Mouse (Mus musculus): Measurements from ENCODE around the gene Adprhl1. TPM values are rescaled to one million over a fixed set of nuclear protein-coding genes. Genes with fewer than 3 reads are reported as not detected.
A peak's percentile ranks its signal among the peaks of the same experiment; 100 is the strongest.

The Adprhl1 gene
- polyA plus RNA-seq, 1 experiment from 2014 or later, result not detected

GRCm38 (mm10) chr8:13199385-13200061 lies 54.4 kb downstream of the Adprhl1 start:
- Histone ChIP-seq H3K9ac (replicated peaks; ENCODE audit: low read length) (peak overlapping the region; percentile 75; the same call in 1 of the 2 replicates), H3K9me3 (ENCODE audit: control insufficient read depth, low read length) (no peaks in the 10 kb centered on the region)

GRCm38 (mm10) chr8:13197493-13197892 lies 56.5 kb downstream of the Adprhl1 start:
- no peak overlapping the region for H3K9ac ChIP-seq (replicated peaks; ENCODE audit: low read length)
- no peak overlapping the region for H3K4me3 ChIP-seq (replicated peaks; ENCODE audit: low read depth, low read length)
- peaks cover 7% of the 10 kb centered on the region for H3K4me1 ChIP-seq (ENCODE audit: control insufficient read depth, insufficient read depth, low read length)
- no peak overlapping the region for H3K27ac ChIP-seq (replicated peaks; ENCODE audit: low read depth, low read length)
- ATAC-seq (ENCODE audit: low FRiP score, low TSS enrichment) (no peak), DNase-seq (no peak)
- H3K4me2 ChIP-seq (ENCODE audit: low read length), result no peak overlapping the region
- 90% methylated on average over 5 of the region's 5 CpGs for WGBS
- H3K9me3 ChIP-seq (ENCODE audit: control insufficient read depth, low read length), result no peaks in the 10 kb centered on the region
- no peaks in the 10 kb centered on the region for H3K36me3 ChIP-seq (ENCODE audit: control insufficient read depth, insufficient read depth, low read length)
- peaks cover 16% of the 10 kb centered on the region for H3K27me3 ChIP-seq (ENCODE audit: control insufficient read depth, insufficient read depth, low read length)

More at GRCm38 (mm10) chr8:13199385-13200061, 54.4 kb downstream of the Adprhl1 start:
- Histone ChIP-seq H3K4me1 (ENCODE audit: control insufficient read depth, insufficient read depth, low read length) (peaks cover 7% of the 10 kb centered on the region), H3K27ac (replicated peaks; ENCODE audit: low read depth, low read length) (no peak overlapping the region), H3K4me3 (replicated peaks; ENCODE audit: low read depth, low read length) (peak overlapping the region; percentile 80), H3K4me2 (ENCODE audit: low read length) (peak overlapping the region; percentile 85), H3K27me3 (ENCODE audit: control insufficient read depth, insufficient read depth, low read length) (peaks cover 23% of the 10 kb centered on the region), H3K36me3 (ENCODE audit: control insufficient read depth, insufficient read depth, low read length) (no peaks in the 10 kb centered on the region)
- DNase-seq (no peak), ATAC-seq (ENCODE audit: low FRiP score, low TSS enrichment) (0 out of 2 replicates have a peak, but pooled peaks have one; percentile 18)
- 25% methylated on average over 14 of the region's 14 CpGs for WGBS

- Histone ChIP-seq H3K27me3 (ENCODE audit: control insufficient read depth, insufficient read depth, low read length) (no peaks in the 10 kb centered on the region), H3K36me3 (ENCODE audit: control insufficient read depth, insufficient read depth, low read length) (no peaks in the 10 kb centered on the region), H3K9ac (replicated peaks; ENCODE audit: low read length) (no peak overlapping the region), H3K9me3 (ENCODE audit: control insufficient read depth, low read length) (no peaks in the 10 kb centered on the region), H3K27ac (replicated peaks; ENCODE audit: low read depth, low read length) (0 out of 2 replicates have a peak overlapping the region, but pooled peaks have one; percentile 33), H3K4me3 (replicated peaks; ENCODE audit: low read depth, low read length) (no peak overlapping the region), H3K4me2 (ENCODE audit: low read length) (no peak overlapping the region), H3K4me1 (ENCODE audit: control insufficient read depth, insufficient read depth, low read length) (no peaks in the 10 kb centered on the region)
- ATAC-seq (ENCODE audit: low FRiP score, low TSS enrichment), result no peak
- DNase-seq, result peak; percentile 54
- 14% methylated on average over 10 of the region's 10 CpGs for WGBS
Measured at GRCm38 (mm10) chr8:13194818-13195217, 59.1 kb downstream of the Adprhl1 start.

GRCm38 (mm10) chr8:13190235-13190634 lies 63.7 kb downstream of the Adprhl1 start:
- 90% methylated on average over 8 of the region's 8 CpGs for WGBS
- H3K4me1 ChIP-seq (ENCODE audit: control insufficient read depth, insufficient read depth, low read length), result no peaks in the 10 kb centered on the region
- H3K27me3 ChIP-seq (ENCODE audit: control insufficient read depth, insufficient read depth, low read length), result no peaks in the 10 kb centered on the region
- H3K36me3 ChIP-seq (ENCODE audit: control insufficient read depth, insufficient read depth, low read length), result peaks cover 6% of the 10 kb centered on the region; the same call in 1 of the 2 replicates
- H3K4me3 ChIP-seq (replicated peaks; ENCODE audit: low read depth, low read length), result no peak overlapping the region
- H3K27ac ChIP-seq (replicated peaks; ENCODE audit: low read depth, low read length), result no peak overlapping the region
- H3K9me3 ChIP-seq (ENCODE audit: control insufficient read depth, low read length), result no peaks in the 10 kb centered on the region
- DNase-seq (no peak), ATAC-seq (ENCODE audit: low FRiP score, low TSS enrichment) (no peak)
- no peak overlapping the region for H3K9ac ChIP-seq (replicated peaks; ENCODE audit: low read length)
- no peak overlapping the region for H3K4me2 ChIP-seq (ENCODE audit: low read length)

- no peak for ATAC-seq (ENCODE audit: low FRiP score, low TSS enrichment)
- DNase-seq, result no peak
- 89% methylated on average over 1 of the region's 1 CpGs for WGBS
Measured at GRCm38 (mm10) chr8:13188857-13189256, 65.1 kb downstream of the Adprhl1 start.

GRCm38 (mm10) chr8:13188052-13188555 lies 65.9 kb downstream of the Adprhl1 start:
- no peak overlapping the region for H3K4me2 ChIP-seq (ENCODE audit: low read length)
- H3K27me3 ChIP-seq (ENCODE audit: control insufficient read depth, insufficient read depth, low read length), result no peaks in the 10 kb centered on the region
- no peaks in the 10 kb centered on the region for H3K4me1 ChIP-seq (ENCODE audit: control insufficient read depth, insufficient read depth, low read length)
- no peak overlapping the region for H3K4me3 ChIP-seq (replicated peaks; ENCODE audit: low read depth, low read length)
- no peak overlapping the region for H3K9ac ChIP-seq (replicated peaks; ENCODE audit: low read length)
- no peak for ATAC-seq (ENCODE audit: low FRiP score, low TSS enrichment)
- WGBS, result 91% methylated on average over 13 of the region's 13 CpGs
- H3K36me3 ChIP-seq (ENCODE audit: control insufficient read depth, insufficient read depth, low read length), result peaks cover 10% of the 10 kb centered on the region; the same call in 1 of the 2 replicates
- no peak overlapping the region for H3K27ac ChIP-seq (replicated peaks; ENCODE audit: low read depth, low read length)
- no peak for DNase-seq
- H3K9me3 ChIP-seq (ENCODE audit: control insufficient read depth, low read length), result no peaks in the 10 kb centered on the region

More at GRCm38 (mm10) chr8:13188857-13189256, 65.1 kb downstream of the Adprhl1 start:
- no peaks in the 10 kb centered on the region for H3K9me3 ChIP-seq (ENCODE audit: control insufficient read depth, low read length)
- H3K36me3 ChIP-seq (ENCODE audit: control insufficient read depth, insufficient read depth, low read length), result peaks cover 10% of the 10 kb centered on the region; the same call in 1 of the 2 replicates
- no peak overlapping the region for H3K4me3 ChIP-seq (replicated peaks; ENCODE audit: low read depth, low read length)
- no peak overlapping the region for H3K27ac ChIP-seq (replicated peaks; ENCODE audit: low read depth, low read length)
- H3K4me1 ChIP-seq (ENCODE audit: control insufficient read depth, insufficient read depth, low read length), result no peaks in the 10 kb centered on the region
- no peak overlapping the region for H3K9ac ChIP-seq (replicated peaks; ENCODE audit: low read length)
- no peaks in the 10 kb centered on the region for H3K27me3 ChIP-seq (ENCODE audit: control insufficient read depth, insufficient read depth, low read length)
- no peak overlapping the region for H3K4me2 ChIP-seq (ENCODE audit: low read length)

- 56% methylated on average over 7 of the region's 7 CpGs for WGBS
- H3K36me3 ChIP-seq (ENCODE audit: control insufficient read depth, insufficient read depth, low read length), result peaks cover 10% of the 10 kb centered on the region; the same call in 1 of the 2 replicates
- no peaks in the 10 kb centered on the region for H3K27me3 ChIP-seq (ENCODE audit: control insufficient read depth, insufficient read depth, low read length)
- DNase-seq (no peak), ATAC-seq (ENCODE audit: low FRiP score, low TSS enrichment) (no peak)
- no peak overlapping the region for H3K4me2 ChIP-seq (ENCODE audit: low read length)
- no peak overlapping the region for H3K9ac ChIP-seq (replicated peaks; ENCODE audit: low read length)
- no peaks in the 10 kb centered on the region for H3K4me1 ChIP-seq (ENCODE audit: control insufficient read depth, insufficient read depth, low read length)
- no peaks in the 10 kb centered on the region for H3K9me3 ChIP-seq (ENCODE audit: control insufficient read depth, low read length)
- no peak overlapping the region for H3K4me3 ChIP-seq (replicated peaks; ENCODE audit: low read depth, low read length)
- H3K27ac ChIP-seq (replicated peaks; ENCODE audit: low read depth, low read length), result no peak overlapping the region
Measured at GRCm38 (mm10) chr8:13187638-13188037, 66.3 kb downstream of the Adprhl1 start.

GRCm38 (mm10) chr8:13187229-13187628 lies 66.7 kb downstream of the Adprhl1 start:
- no peak overlapping the region for H3K27ac ChIP-seq (replicated peaks; ENCODE audit: low read depth, low read length)
- H3K9me3 ChIP-seq (ENCODE audit: control insufficient read depth, low read length), result no peaks in the 10 kb centered on the region
- H3K36me3 ChIP-seq (ENCODE audit: control insufficient read depth, insufficient read depth, low read length), result peaks cover 10% of the 10 kb centered on the region; the same call in 1 of the 2 replicates
- no peak overlapping the region for H3K9ac ChIP-seq (replicated peaks; ENCODE audit: low read length)
- no peak overlapping the region for H3K4me2 ChIP-seq (ENCODE audit: low read length)
- no peak for DNase-seq
- WGBS, result 82% methylated on average over 9 of the region's 9 CpGs
- no peaks in the 10 kb centered on the region for H3K4me1 ChIP-seq (ENCODE audit: control insufficient read depth, insufficient read depth, low read length)
- H3K4me3 ChIP-seq (replicated peaks; ENCODE audit: low read depth, low read length), result no peak overlapping the region
- no peak for ATAC-seq (ENCODE audit: low FRiP score, low TSS enrichment)
- no peaks in the 10 kb centered on the region for H3K27me3 ChIP-seq (ENCODE audit: control insufficient read depth, insufficient read depth, low read length)

- H3K9ac ChIP-seq (replicated peaks; ENCODE audit: low read length), result no peak overlapping the region
- DNase-seq (no peak), ATAC-seq (ENCODE audit: low FRiP score, low TSS enrichment) (no peak)
- peaks cover 10% of the 10 kb centered on the region; the same call in 1 of the 2 replicates for H3K36me3 ChIP-seq (ENCODE audit: control insufficient read depth, insufficient read depth, low read length)
- no peaks in the 10 kb centered on the region for H3K4me1 ChIP-seq (ENCODE audit: control insufficient read depth, insufficient read depth, low read length)
- H3K4me3 ChIP-seq (replicated peaks; ENCODE audit: low read depth, low read length), result no peak overlapping the region
- no peak overlapping the region for H3K27ac ChIP-seq (replicated peaks; ENCODE audit: low read depth, low read length)
- H3K9me3 ChIP-seq (ENCODE audit: control insufficient read depth, low read length), result no peaks in the 10 kb centered on the region
- 87% methylated on average over 8 of the region's 8 CpGs for WGBS
- no peak overlapping the region for H3K4me2 ChIP-seq (ENCODE audit: low read length)
- no peaks in the 10 kb centered on the region for H3K27me3 ChIP-seq (ENCODE audit: control insufficient read depth, insufficient read depth, low read length)
Measured at GRCm38 (mm10) chr8:13186819-13187218, 67.1 kb downstream of the Adprhl1 start.

Measured in midbrain, embryonic 14.5 days (tissue).